Mouse (Mus musculus) heart, embryonic 16.5 days (tissue): ENCODE measurements at regions not wholly inside any gene's neighbourhood (a gene's known extent, or its start where the extent isn't known, plus 50 kb on each side); places are given as distances from the start of the nearest gene placed in this dataset.
"Not testable (repeated sequence)": the region's sequence is repeated elsewhere in the genome, so short reads cannot be mapped to it uniquely, and the experiment has no call there.

ENCODE experiments used
- ATAC-seq: fragments of 200-750 bp; cut with Nextera tagmentation; replicated peaks from 2 replicates; pipeline ENCODE4 v1.8.0; 2017; ENCODE audit warnings: moderate number of reproducible peaks; ENCODE audit not compliant: insufficient read depth, low FRiP score; ENCODE audit errors: extremely low read depth
- H3K27ac ChIP-seq: fragments of 300-500 bp; sonication (generic); 2 replicates; pipeline ENCODE4 v1.5.1; 2014; ENCODE audit warnings: mild to moderate bottlenecking, low read length, control low read depth, moderate library complexity
- H3K27me3 ChIP-seq: fragments of 300-500 bp; sonication (generic); 2 replicates; pipeline ENCODE4 v1.6.1; 2014; ENCODE audit warnings: low read length, mixed read lengths; ENCODE audit not compliant: control insufficient read depth, insufficient read depth
- H3K36me3 ChIP-seq: fragments of 300-500 bp; sonication (generic); 2 replicates; pipeline ENCODE4 v1.6.1; 2014; ENCODE audit not compliant: control insufficient read depth, insufficient read depth
- H3K4me1 ChIP-seq: fragments of 300-500 bp; sonication (generic); 2 replicates; pipeline ENCODE4 v1.6.1; 2014; ENCODE audit warnings: low read length, mixed read lengths; ENCODE audit not compliant: control insufficient read depth, insufficient read depth
- H3K4me2 ChIP-seq: fragments of 300-500 bp; sonication (generic); 2 replicates; pipeline ENCODE4 v1.6.1; 2014; ENCODE audit warnings: low read depth, mild to moderate bottlenecking, control low read depth, low read length
- H3K4me3 ChIP-seq: fragments of 300-500 bp; sonication (generic); 2 replicates; pipeline ENCODE4 v1.5.1; 2014; ENCODE audit warnings: mild to moderate bottlenecking, control low read depth, low read length
- H3K9ac ChIP-seq: fragments of 300-500 bp; sonication (generic); 2 replicates; pipeline ENCODE4 v1.6.1; 2014; ENCODE audit warnings: low read length, control low read depth
- H3K9me3 ChIP-seq: fragments of 300-500 bp; sonication (generic); replicated peaks from 2 replicates; pipeline ENCODE4 v1.6.1; 2016; ENCODE audit warnings: low read length; ENCODE audit not compliant: control insufficient read depth
- WGBS: fragments of 180-500 bp; shearing (Covaris S2); extraction: QIAGEN DNeasy Blood & Tissue Kit; methylation state at CpG from one replicate; pipeline ENCODE4 v1.1.7; 2014; 5-methylcytosine and 5-hydroxymethylcytosine counted together

DNA sequence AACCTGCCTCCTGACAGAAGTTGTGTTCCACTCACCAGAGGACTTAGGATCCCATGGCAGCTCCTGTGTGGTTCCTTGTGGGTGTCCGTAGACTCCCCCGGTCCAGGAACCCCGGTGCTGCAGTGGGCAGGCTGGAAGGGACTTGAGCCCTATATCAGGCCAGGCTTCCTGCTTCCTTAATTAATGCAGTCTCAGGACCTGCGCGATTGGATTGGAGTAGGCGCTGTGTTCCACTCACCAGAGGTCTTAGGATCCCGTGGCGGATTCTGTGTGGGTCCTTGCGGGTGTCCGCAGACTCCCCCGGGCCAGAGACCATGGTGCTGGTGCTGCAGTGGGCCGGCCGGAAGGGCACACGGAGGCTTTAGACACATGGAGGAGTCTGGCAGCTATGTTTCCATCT lies 288.7 kb downstream of the Fut8 start:
- H3K4me1 ChIP-seq, H3K9ac ChIP-seq, H3K4me3 ChIP-seq, H3K27ac ChIP-seq, H3K27me3 ChIP-seq, ATAC-seq, H3K36me3 ChIP-seq, H3K4me2 ChIP-seq, H3K9me3 ChIP-seq: not testable (repeated sequence)
- WGBS, result 91% methylated on average over 14 of the region's 14 CpGs

DNA sequence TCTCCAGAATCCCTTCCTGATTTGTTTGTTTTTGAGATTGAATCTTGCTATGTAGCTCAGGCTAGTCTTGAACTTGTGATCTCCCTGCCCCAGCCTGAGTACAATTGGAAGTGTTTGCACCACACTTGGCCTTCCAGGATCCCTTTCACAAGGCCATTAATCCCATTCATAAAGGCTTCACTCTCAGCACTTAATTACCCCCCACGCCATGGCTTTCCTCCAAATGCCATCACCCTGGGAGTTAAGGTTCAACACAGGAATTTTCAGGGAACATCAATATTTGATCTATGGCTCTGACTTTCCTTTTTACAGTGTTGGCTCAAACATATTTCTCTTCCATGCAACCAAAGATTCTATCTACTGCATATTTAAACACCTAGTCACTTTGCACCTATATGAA lies 289.6 kb downstream of the Fut8 start:
- Histone ChIP-seq H3K36me3 (no peaks in the 10 kb centered on the region), H3K9me3 (no peaks in the 10 kb centered on the region), H3K4me2 (no peak overlapping the region), H3K9ac (no peak overlapping the region), H3K4me1 (no peaks in the 10 kb centered on the region), H3K4me3 (no peak overlapping the region), H3K27ac (no peak overlapping the region), H3K27me3 (no peaks in the 10 kb centered on the region; the same call in 1 of the 2 replicates)
- 73% methylated on average over 1 of the region's 1 CpGs for WGBS
- no peak for ATAC-seq

DNA sequence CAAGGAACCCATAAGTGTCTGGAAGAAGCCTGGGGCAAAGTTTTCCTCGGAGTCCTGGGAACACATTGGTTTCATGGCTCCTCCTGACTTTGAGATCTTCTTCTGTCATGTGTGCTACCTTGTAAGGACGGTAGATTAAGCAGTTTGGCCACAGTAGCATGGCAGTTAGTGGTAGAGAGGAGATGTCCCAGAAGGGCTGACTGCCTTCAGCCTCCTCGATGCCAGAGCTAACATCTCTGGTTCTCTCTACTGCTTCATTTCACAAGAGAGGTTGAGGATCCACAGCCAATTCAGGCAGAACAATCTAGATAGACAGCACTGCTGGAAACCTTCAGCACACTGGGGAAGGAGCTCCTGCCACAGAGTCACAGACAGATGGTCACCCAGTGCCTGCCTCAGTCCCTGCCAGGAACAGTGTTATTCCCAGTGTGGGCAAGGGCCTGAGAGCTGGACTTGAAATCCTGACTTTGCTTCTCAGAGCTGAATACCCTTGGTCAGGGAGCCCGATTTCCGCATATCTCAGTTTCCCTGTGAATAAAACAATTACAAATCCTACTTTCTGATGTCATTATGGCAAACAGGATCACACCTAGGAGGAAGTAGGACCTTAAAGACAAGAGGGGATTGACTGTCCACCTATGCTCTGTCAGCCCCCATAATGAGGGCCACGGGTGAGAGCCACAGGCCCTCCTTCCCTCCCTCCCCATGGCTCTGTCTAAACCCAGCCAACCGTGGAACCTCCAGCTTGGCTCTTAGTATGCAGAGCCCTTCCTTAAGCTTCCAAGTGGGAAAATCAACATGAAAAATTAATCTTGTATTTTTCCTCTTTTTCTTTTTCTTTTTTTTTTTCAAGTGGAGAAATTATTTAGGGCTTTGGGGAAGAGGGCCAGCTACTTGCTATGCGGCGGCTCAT lies 290.3 kb downstream of the Fut8 start:
- Histone ChIP-seq H3K27ac (no peak overlapping the region), H3K27me3 (no peaks in the 10 kb centered on the region; the same call in 1 of the 2 replicates), H3K4me1 (no peaks in the 10 kb centered on the region), H3K9me3 (no peaks in the 10 kb centered on the region), H3K4me2 (no peak overlapping the region), H3K4me3 (no peak overlapping the region), H3K9ac (no peak overlapping the region), H3K36me3 (no peaks in the 10 kb centered on the region)
- ATAC-seq, result no peak
- 84% methylated on average over 9 of the region's 9 CpGs for WGBS

DNA sequence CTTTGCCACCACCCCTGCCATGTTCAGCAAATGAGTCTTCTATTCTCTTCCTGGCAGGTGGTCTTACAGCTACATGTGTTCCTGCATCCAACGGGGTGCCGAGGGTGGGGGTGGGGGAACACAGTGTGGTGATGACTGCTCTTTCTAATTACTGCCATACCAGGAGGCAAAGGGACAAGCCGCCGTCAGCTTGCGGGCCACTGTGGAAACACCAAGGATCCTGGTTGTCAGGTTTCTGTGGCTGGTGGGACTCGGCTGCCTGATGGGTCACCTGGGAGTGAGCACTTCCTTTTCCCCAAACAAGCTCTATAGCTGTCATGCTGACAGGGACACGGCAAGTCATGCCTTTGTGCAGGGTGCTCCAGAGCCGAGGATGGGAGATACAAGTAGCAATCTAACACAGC lies 290.9 kb downstream of the Fut8 start:
- Histone ChIP-seq H3K27ac (no peak overlapping the region), H3K9me3 (no peaks in the 10 kb centered on the region), H3K27me3 (no peaks in the 10 kb centered on the region; the same call in 1 of the 2 replicates), H3K36me3 (no peaks in the 10 kb centered on the region), H3K4me2 (no peak overlapping the region), H3K4me3 (no peak overlapping the region), H3K9ac (no peak overlapping the region), H3K4me1 (no peaks in the 10 kb centered on the region)
- ATAC-seq, result no peak
- WGBS, result 78% methylated on average over 8 of the region's 8 CpGs

DNA sequence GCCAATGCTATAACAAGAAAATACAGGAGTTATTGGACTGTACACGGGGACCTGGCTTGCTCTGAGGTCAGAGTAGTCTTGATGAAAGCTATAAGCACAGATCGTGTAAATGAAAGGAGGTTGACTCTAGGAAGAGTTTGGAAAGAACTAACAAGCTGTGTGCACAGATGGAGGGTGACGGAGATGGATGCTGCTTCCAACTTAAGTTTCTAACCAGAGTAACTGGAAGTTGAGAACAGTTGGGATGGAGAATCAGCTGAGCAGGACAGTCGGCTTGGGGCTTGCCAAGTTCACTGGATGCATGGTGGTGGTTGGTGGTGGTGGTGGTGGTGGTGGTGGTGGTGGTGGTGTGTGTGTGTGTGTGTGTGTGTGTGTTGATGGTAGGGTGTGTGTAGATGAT lies 291.5 kb downstream of the Fut8 start:
- no peak for ATAC-seq
- WGBS, result 83% methylated on average over 4 of the region's 4 CpGs
- Histone ChIP-seq H3K27ac (no peak overlapping the region), H3K4me2 (no peak overlapping the region), H3K9me3 (no peaks in the 10 kb centered on the region), H3K4me1 (no peaks in the 10 kb centered on the region), H3K27me3 (no peaks in the 10 kb centered on the region; the same call in 1 of the 2 replicates), H3K4me3 (no peak overlapping the region), H3K9ac (no peak overlapping the region), H3K36me3 (no peaks in the 10 kb centered on the region)

DNA sequence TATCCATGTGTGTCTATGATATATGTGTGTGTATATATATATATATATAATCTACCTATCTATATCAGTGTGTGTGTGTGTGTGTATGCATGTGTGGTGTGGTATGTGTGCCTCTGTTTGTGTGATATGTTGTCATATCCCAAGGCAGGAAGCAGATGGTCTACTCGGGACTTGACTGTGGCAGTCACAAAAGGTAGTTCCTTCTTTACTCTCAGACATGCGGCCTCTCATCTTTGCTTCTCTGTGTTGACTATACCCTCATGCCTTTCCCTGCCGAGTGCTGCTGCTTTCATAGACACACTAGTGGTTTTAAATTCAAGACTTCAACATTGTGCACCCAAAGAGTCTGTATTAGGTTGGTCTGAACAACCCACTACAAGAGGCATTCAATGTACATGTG lies 292.0 kb downstream of the Fut8 start:
- no peak overlapping the region for H3K4me3 ChIP-seq
- H3K27ac ChIP-seq, result no peak overlapping the region
- 77% methylated on average over 3 of the region's 3 CpGs for WGBS
- H3K4me1 ChIP-seq, result no peaks in the 10 kb centered on the region
- no peaks in the 10 kb centered on the region; the same call in 1 of the 2 replicates for H3K27me3 ChIP-seq
- H3K9me3 ChIP-seq, result no peaks in the 10 kb centered on the region
- no peak overlapping the region for H3K4me2 ChIP-seq
- ATAC-seq, result no peak
- H3K36me3 ChIP-seq, result no peaks in the 10 kb centered on the region
- no peak overlapping the region for H3K9ac ChIP-seq

DNA sequence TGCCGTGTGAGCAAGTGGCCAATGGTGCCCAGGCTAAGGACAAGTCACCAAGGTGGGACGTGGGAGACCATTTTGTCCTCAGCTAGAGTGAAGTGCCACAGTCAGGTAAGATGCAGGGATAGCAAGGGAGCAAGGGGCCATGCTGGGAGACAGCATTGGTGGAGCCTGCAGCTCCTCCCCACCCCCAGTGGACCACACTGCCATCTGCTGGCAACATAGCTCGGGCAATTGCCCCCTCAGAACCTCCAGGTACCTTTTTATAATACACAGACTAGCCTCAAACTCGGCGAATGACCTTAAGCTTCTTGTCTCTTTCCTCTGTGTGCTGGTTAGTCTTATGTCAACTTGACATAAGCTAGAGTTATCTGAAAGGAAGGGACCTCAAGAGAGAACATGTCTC lies 293.4 kb downstream of the Fut8 start:
- Histone ChIP-seq H3K36me3 (no peaks in the 10 kb centered on the region), H3K4me2 (no peak overlapping the region), H3K9me3 (no peaks in the 10 kb centered on the region), H3K27me3 (no peaks in the 10 kb centered on the region; the same call in 1 of the 2 replicates), H3K4me3 (no peak overlapping the region), H3K27ac (no peak overlapping the region), H3K4me1 (no peaks in the 10 kb centered on the region), H3K9ac (no peak overlapping the region)
- no peak for ATAC-seq
- 79% methylated on average over 5 of the region's 5 CpGs for WGBS

DNA sequence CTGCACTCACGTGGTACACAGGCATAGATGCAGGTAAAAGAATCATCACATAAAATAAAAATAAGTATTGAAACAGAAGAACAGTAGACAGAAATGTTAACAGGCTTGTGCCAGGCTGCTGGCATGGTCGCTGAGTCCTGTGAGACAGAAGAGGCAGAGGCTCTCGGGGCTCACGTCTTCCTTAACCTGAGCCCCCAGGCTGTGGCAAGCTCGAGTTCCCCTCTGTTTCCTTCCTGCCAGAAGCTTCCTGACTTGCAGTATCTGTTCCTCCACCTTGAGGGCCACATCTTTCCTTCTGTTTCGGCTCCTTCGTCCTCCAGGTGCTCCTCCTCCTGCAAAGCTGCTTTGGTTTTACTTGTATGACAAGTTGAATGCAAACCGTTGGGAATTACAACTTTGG lies 294.6 kb downstream of the Fut8 start:
- no peaks in the 10 kb centered on the region; the same call in 1 of the 2 replicates for H3K27me3 ChIP-seq
- no peak for ATAC-seq
- H3K9ac ChIP-seq, result no peak overlapping the region
- no peak overlapping the region for H3K4me2 ChIP-seq
- H3K4me3 ChIP-seq, result no peak overlapping the region
- H3K9me3 ChIP-seq, result no peaks in the 10 kb centered on the region
- H3K36me3 ChIP-seq, result no peaks in the 10 kb centered on the region
- 0 out of 2 replicates have a peak, but pooled peaks cover 1% of the 10 kb centered on the region for H3K4me1 ChIP-seq
- WGBS, result 72% methylated on average over 8 of the region's 8 CpGs
- no peak overlapping the region for H3K27ac ChIP-seq

DNA sequence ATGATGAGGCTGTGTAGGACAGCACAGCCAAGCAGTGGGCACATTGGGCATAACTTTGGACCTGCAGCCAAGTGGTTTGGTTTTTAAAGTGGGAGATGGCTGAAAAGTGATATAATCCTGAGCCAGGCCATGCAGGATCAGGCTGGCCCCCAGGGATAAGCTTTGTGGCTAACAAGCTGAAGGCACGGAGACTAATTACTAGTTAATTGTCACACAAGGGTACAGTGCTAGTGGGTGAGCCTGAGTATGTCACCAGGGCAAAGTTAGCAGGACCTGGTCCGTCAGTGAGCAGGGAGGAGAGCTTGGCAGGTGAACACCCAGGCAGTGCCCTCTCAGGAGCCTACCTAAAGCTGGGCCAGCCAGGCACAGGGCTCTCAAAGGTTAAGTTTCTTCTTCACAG lies 295.7 kb downstream of the Fut8 start:
- no peaks in the 10 kb centered on the region for H3K36me3 ChIP-seq
- no peak overlapping the region for H3K4me3 ChIP-seq
- ATAC-seq, result no peak
- H3K4me1 ChIP-seq, result 0 out of 2 replicates have a peak, but pooled peaks cover 2% of the 10 kb centered on the region
- no peak overlapping the region for H3K4me2 ChIP-seq
- H3K27me3 ChIP-seq, result no peaks in the 10 kb centered on the region; the same call in 1 of the 2 replicates
- WGBS, result 84% methylated on average over 2 of the region's 2 CpGs
- H3K27ac ChIP-seq, result no peak overlapping the region
- H3K9me3 ChIP-seq, result no peaks in the 10 kb centered on the region
- H3K9ac ChIP-seq, result no peak overlapping the region
